Mouse (Mus musculus): ENCODE results near the gene Itpr1.
A peak's percentile ranks its signal among the peaks of the same experiment; 100 is the strongest.

Gene Itpr1

GRCm38 (mm10) chr6:108212881-108213295 is at the start of gene Itpr1:
Itpr1 (plus strand) TSS chr6:108213096.
- DNase-seq: peak; percentile 99

DNA sequence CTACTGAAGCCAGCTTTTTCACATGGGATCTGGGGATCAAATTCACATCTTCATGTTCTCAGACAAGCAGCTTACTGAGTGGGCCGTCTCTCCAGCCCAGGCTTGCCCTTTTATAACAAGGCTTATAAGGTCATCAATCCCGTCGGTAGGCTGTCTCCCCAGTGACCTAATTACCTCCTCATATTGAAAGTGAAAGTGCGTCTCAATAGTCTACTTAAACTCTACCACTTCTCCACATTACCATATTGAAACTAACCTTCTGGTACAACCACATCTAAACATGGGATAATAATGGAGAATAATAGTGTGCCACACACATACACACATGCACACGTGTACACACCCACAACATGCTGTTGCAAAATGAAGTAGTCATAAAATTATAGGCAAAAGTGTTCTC is 48.0 kb upstream of the Itpr1 start:
- no peak for DNase-seq

- DNase-seq: no peak
These were observed 47.3 kb upstream of the Itpr1 start for GRCm38 (mm10) chr6:108165598-108165997.

DNA sequence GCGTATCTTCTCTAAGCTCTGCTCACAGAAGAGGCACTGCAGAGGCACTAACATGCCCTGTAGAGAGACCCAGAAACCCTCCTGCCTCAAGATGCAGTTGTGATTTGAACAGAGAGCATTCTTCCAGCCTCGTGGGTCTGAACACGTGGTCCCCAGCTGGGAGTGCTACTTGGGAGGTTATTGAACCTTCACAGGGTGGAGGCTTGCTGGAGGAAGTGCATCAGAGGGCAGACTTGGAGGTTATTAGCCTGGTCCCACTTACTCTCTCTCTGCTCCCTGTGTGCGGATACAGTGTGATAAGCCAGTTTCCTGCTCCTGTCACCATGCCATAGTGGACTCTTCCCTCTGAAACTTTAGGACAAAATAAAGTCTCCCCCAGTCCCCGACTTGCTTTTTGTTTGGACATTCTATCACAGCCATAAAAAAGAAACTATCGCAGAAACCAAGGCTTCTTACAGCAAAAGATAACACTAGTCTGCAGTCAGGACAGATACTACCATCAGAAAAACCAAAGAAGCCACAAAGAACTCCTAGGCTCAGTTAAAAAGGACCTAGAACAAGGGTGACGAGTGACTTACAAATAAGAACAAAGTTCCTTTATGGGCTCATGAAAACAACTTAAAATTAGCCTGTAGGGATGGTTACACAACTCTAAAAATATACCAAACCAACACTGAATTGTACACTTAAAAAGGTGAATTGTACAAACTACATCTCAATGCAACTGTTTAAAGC is 44.8 kb upstream of the Itpr1 start:
- DNase-seq: peak; percentile 27

- DNase-seq: no peak
These were observed 44.2 kb upstream of the Itpr1 start for GRCm38 (mm10) chr6:108168723-108169122.

DNA sequence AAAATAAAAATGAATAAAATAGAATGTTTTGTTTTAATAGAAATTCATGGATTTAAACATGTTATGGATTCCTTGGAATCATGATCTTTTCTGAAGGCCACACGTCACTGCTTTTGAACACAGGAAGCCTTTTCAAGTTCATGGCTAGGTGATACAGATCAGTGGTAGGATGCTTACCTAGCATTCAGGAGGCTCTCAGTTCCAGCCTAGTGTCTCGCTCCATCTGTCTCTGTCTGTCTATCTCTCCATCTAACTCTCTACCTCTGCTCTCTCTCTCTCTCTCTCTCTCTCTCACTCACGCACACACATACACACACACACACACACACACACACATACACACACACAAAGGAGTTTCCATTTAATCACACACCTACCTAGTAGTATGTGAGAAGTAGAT is 43.4 kb upstream of the Itpr1 start:
- no peak for DNase-seq

GRCm38 (mm10) chr6:108172219-108172618 is 40.7 kb upstream of the Itpr1 start:
- DNase-seq: no peak

DNA sequence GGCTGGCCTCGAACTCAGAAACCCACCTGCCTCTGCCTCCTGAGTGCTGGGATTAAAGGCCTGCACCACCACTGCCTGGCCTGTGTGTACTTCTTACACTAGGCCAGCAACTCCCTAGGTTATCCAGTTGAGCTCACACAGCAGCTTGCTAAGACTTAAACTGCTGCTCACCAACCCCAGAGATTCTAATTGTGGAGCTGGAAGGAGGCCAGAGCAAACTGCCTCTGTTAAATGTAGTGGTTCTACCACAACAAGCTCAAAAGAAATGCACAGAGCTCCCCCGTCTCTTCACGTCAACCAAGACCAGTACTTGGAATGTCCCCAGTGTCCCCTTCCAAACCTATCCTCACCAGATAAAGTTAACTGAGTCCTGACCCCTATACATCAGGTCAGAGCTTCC is 38.7 kb upstream of the Itpr1 start:
- DNase-seq: no peak

DNA sequence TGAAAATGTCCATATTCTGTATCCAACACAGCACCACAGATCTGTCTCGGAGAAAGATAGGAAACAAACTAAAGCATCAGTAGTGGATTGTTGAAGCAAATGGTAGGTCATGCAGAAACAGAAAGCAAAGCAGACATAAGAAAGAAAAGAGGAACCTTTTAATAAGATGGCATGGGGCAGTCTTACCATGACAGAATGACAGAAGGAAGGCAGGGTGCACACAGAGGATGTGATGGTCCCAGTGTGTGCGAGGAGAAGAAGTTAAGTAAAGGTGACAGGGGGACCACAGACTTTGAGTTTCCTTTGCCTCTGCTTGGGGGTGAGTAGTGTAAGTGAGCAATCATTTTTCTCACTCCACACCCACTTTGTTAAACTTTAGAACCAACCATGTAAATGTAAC is 33.8 kb upstream of the Itpr1 start:
- no peak for DNase-seq

- DNase-seq: peak; percentile 95
These were observed 27.8 kb upstream of the Itpr1 start, which contains the start of gene Sumf1 for GRCm38 (mm10) chr6:108184847-108185684. Sumf1 (minus strand) TSS chr6:108185582.

DNA sequence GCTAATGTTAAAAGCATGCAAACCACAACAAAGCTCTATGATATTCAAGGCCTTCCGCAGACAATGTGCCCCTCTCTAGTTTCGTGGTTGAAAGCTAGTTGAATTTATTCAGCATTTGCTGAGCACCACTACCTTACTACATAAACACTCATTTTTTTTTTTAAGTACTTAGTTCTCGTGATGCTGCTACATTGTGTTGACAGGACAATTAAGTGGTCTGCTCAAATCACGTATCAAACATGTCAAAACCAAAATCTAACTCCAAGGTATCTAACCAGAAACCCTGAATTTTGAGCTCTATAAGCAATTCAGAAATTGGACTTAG is 27.2 kb upstream of the Itpr1 start:
- no peak for DNase-seq

DNA sequence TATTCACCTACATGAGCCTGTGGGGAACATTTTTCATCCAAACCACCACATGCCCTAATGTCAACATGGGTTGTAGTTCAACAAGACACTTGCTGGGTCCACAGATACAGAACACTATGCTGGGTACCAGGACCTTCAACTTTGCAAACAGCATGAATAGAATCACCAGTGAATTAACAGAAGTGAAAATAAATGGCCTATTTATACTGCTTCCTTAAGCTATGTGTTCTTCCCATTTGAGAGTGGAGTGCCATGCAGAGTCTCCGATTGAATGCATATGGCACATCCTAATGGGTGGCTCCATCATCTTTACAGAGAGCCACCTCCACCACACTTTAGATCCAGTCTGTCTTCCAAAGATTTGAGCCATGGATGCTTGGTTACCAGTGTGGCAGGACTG is 22.2 kb upstream of the Itpr1 start:
- DNase-seq: no peak

GRCm38 (mm10) chr6:108192632-108193031 is 20.3 kb upstream of the Itpr1 start:
- DNase-seq: no peak

GRCm38 (mm10) chr6:108196665-108197064 is 16.2 kb upstream of the Itpr1 start:
- no peak for DNase-seq

GRCm38 (mm10) chr6:108197117-108197516 is 15.8 kb upstream of the Itpr1 start:
- no peak for DNase-seq

DNA sequence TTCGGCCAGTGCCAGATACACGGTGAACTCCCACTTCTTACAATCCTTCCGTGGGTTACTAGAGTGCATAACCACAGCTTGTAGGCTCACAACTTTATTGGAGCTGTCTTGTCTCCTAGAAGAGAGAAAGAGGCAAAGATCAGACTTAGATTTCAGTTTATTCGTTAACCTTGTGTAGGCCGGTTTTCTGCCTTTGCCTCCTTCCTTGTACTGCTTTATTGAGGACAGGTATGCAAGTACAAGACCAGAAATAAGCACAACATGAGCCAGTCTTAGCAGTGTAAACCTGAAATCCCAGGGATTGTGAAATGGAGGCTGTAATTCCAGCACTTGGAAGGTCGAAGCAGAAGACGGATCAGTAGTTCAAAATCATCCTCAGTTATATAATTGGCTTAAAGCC is 14.6 kb upstream of the Itpr1 start:
- DNase-seq: peak; percentile 46

GRCm38 (mm10) chr6:108204322-108204721 is 8.6 kb upstream of the Itpr1 start:
- DNase-seq: no peak

DNA sequence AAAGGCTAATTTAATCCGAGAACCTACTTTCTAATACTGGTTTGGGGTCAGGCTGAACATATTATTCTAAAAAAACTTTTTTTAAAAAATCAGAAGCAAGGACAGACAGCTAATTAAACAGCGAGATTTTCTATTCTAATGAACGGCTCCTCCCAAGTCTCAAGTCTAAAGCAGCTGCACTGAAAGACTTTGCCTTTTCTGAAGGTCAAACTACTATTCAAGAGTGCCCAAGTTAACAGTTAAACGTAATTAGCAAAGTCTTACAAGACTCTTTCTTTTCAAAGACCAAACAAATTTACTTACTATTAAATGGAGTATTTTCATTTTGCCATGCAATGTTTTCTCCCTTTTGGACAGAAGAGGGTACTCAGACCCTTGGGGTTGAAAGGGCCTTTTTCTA is 6.8 kb upstream of the Itpr1 start:
- DNase-seq: peak; percentile 69

DNA sequence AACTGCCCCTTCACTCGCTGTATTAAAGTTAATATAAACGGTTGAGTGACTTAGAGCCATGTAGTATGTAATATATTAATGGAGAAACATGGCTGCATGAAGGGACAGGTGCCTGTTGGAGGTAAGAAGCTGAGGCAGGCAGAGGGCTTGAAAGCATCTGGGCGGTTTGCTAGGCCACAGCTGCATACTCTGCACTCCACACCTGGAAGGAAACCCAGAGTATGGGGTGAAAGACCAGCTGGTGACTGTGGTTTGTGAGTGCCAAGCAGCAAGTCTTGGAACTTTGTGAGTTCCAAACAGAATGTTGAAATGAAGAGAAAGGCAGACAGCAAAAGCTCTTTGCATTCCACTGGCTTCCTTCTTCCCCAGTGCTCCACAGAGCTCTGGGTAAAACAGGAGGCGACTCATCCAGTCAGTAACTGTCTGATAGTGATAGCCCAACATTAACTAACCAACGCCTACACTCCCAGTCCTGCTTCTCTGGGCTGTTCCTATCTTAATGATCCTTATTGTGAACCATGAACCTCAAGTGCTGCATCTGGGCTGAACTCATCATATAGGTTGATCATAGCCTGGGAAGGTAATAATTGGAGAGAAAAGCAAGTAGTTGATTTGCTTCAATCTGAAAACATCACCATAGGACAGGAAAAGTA is 5.9 kb upstream of the Itpr1 start:
- no peak for DNase-seq

DNA sequence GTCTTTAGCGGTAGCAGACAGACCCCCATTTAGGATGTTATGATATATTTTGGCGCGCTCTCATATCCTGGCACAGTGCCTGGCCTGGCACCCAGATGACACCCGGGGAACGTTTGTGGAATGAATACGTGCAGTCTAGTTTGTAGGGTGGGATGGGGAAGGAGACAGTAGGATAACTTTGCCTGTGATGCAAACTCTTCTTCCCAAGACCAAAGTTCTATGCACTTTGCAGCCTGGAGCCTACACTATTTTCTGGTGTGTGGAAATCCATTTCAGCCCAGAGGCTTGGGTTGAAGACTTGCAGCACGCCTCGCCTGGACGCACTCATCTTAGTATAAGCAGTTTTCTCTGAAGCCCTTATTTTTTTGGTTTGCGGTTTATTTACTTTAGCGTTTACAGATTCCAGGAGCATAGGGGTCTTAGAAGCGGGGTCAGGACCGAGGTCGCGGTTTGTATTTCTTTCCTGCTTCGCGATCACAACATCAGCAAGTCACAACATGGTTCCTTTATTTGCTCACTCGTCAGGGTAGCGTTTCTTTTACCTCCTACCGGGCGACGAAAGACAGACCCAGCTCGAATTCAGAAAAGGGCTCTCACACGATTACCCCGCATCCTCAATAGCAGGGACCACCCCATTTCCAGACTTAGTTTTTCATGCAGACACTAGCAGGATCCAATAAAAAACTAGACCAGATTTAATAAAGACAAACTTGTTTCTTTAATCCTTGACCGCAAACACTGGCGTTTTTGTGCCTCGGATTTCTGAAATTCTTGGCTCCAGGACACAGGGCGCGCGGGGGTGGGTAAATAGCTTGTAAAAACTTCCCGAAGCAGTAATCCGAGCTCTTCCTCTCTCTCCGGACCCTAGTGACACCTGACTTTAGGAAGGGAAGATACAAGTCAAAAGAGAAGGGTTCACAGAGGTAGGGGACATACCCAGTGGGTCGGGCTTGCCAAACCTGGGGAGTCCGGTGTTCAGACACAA is 708 bp upstream of the Itpr1 start:
- no peak for DNase-seq

- DNase-seq: no peak
These were observed 791 bp downstream of the Itpr1 start for GRCm38 (mm10) chr6:108213481-108214293.

All from kidney, adult 9 months (tissue).